Mouse (Mus musculus) layer of hippocampus, adult 9-11 months (tissue): ENCODE data around the gene Pltp.

ENCODE experiments used
- DNase-seq: peaks from one replicate; pipeline ENCODE4 v3.0.0; 2022

Gene Pltp

DNA sequence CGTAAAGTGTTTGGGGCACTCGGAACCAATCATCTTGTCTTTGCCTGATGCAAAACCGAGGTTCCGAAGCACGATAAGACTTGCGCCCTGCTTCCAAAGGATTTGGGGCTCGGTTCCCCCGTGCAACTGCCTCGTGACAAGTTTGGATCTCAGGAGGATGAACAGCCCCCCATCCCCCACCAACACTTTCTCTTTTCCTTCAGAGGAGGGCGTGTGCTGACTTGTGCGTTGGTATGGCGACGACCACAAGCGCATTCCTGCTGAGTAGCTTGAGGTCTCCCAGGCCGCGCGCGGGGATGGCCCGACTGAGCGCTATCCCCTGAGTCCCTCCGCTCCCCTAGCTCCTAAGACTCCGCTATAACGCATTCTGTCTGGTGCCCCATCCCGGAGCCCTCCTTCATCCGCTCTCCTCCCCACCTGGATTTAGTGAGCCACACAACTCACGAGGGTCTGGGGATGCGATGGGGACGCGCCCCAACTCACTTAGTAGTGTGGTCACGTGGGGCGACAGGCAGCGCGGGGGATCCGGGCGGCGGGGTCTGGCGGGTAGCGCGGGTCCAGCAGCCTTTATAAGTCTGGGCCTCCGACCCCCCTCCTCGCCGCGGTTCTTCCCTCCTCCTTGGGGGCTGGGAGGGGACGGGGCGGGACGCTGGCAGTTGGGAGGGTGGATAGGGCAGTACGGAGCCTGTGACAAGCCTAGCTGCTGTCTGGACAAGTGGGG is at the start of gene Pltp:
Pltp (minus strand) TSS at position 611 of the 721 bp plus-strand sequence.
- DNase-seq, result no peak

DNA sequence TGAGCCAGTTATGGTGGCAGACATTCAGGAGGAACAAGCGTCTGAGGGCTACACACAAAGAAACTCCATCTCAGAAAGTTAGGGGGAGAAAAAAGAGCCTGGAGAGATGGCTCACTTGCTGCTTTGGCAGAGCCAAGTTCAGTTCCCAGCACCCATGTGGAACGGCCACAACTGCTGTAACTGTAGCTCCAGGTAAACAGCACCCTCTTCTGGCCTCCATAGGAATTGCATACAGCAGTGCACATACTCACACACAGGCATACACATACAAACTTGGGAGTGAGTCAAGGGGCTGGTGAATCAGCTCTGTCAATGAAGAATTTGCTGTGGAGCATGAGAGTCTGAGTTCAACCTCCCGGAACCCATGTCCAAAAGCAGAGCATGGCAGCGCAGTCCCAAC is 48.6 kb upstream of the Pltp start:
- DNase-seq, result no peak

DNA sequence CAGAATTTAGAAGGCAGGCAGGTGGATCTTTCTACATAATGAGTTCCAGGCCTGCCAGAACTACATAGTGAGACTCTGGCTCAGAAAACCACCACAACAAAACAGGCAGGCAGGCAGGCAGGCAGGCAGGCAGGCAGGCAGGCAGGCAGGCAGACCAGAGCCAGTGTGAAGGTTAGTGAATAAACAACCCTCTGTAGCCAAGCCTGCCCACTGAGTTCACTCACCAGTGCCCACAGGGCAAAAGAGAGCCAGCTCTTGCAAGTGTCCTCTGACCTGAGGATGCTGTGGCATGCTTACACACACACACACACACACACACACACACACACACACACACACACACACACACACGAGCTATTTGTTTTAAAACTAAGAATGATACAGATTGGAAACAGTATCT is 46.0 kb upstream of the Pltp start:
- no peak for DNase-seq

DNA sequence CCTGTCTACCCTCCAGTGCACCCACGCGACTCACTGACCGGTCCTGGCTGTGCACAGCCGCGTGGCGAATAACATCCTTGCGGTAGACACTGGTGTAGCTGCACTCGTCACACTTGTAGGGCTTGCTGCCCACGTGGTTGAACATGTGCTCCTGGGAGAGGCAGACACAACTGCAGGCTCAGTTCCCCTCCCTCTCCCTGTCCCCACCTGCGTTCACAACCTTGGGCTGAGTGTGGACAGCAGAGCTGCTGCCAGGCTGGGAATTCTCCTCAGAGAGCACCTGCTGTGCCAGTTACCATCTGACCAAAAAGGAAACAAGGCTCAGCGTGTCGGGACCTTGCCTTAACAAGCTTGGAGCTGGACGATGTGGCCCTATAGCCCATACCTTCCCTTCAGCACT is 43.9 kb upstream of the Pltp start:
- DNase-seq, result no peak

DNA sequence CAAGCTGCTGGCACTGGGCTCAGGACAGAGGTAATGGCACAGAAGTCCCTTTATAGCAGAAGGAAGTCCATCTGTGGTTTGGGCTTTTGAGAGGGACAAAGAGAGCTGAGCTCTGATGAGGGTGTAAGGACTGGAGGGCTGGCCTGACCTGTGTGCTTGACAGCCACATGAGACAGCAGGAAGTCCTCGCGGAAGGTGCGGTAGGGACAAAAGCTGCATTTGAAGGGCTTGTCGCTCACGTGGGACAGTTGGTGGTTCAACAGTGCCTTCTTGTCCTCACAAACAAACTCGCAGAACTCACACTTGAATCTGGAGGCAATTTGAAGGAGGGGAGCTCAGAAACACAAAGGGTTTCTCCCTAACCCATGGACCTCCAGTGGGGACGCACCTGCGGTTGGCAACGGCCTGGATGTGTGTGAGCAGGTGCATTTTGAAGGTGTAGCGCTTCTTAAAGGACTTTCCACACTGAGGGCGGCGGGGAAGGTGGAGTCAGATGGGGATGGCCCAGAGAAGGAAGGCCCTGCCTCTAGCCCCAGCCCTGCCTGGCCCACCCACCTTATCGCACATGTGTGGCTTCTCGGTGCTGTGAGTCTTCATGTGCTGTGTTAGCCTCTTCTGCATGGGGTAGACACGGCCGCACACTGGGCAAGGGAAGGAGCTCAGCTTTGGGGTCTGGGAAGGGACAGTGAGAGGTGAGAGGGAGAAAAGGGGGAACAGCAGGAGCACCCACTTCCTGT is 42.4 kb upstream of the Pltp start:
- DNase-seq, result no peak

DNA sequence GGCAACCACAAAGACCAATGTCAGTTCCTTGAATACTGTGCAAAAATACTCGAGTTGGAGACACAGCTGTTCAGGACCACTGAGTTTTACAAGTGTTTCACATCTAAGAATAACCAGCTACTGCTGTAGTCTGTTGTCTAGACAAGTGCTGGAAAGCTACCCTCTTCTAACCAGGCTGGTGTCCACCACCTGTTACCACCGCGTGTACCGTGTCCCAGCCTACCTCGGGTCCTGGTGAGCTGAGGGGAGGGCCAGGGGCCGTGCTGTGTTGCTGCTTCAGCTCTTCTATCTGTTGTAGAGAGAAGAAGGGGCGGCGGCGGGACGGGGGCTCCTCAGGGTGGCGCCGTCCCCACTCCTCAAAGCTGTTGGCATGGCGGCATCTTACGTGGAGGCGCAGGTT is 41.5 kb upstream of the Pltp start:
- no peak for DNase-seq

DNA sequence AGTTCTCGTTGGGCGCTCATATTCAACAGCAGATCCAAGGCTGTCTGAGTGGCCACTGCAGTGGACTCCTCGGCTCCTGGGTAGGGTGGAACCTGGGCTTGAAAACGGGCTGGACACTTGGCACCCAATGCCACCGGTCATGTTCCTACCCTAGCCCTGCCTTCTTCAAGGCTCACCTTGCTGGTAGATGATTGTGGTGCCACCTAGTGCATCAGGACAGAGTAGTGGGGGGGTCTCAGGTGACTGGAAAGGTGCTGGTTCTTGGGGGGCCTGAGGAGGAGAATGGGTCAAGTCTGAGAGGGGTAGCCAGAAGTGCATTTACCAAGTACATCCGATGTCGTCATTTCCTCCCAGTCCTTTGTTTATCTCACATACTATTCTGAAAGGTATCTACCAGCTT is 40.5 kb upstream of the Pltp start:
- DNase-seq, result no peak

DNA sequence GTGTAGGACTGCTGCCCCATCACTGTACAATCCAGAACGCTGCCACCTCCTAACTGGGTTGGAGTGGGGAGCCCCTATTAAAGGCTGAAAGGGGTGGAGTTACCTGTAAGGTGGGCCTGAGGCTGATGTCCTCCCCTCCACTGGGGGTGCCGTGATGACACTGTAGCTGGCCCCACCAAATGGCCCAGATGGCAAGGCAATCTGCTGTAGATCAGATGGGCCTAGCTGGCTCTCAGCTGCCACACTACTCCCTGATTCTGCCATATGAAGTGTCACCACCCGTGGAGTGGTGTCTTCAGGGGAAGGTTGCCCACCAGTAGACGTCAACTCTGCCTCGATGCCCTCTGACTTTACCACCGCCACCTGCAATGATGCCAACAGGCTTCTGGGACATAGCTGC is 38.4 kb upstream of the Pltp start:
- no peak for DNase-seq

DNA sequence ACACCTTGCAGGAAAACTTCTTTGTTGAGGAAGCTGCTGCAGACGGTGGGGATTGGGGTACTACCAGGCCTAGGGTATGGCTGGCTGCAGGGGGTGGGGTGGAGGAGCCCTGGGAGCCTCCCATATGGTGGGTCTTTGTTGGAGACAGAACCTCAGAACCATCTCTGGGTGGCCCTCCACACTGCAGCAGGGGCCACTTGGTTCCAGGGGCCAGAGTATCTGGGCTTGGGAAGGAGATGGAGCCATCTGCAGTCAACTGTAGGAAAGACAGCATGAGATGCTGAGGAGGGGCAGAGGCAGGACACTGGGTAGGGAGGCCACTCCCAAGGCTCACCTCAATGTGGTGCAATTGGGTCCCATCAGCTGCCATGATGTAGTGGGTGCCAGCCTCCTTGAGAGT is 37.1 kb upstream of the Pltp start:
- DNase-seq, result no peak

DNA sequence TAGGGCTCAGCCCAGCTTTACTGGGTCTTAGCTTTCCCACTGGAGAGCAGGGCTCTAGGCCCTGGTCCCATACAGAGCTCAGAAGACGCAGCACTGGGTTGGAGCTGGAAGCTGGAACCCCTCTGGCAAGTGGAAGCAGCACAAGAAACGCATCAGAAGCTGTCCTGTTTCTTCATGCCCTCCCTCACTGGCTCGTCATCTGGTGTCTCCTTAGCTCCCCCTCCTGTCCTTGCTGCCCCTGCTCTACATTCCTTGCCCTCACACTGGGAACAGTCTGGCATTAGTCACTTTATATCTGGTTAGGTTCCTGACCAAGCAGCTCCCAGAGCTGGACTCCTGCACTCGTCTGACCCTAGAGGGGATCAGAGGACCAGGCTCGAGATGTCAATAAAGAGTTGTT is 36.5 kb upstream of the Pltp start:
- DNase-seq, result no peak

DNA sequence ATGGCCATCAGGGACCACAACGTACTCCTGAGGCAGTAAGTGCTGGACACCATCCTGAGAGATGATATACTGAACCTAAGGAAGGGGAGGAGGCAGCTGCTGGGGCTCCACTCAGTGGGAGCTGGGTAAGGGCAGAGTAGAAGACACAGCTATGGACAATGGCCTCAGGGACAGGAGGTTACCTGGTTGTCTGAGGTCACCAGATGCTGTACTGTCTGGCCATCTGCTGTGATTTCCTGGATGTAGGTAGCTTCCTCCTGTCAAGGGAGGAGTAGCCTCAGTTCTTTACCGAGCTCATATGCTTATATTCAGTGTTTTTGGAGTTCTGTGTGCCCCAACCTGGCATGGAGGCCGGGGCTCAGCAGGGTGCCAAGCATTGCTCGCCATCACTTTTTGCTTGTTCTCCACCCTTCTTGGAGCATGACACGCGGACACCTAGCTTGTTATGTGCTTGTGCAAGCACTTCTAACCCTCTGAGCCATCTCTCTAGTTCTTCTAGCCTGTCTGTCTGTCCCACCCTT is 35.2 kb upstream of the Pltp start:
- DNase-seq, result no peak

DNA sequence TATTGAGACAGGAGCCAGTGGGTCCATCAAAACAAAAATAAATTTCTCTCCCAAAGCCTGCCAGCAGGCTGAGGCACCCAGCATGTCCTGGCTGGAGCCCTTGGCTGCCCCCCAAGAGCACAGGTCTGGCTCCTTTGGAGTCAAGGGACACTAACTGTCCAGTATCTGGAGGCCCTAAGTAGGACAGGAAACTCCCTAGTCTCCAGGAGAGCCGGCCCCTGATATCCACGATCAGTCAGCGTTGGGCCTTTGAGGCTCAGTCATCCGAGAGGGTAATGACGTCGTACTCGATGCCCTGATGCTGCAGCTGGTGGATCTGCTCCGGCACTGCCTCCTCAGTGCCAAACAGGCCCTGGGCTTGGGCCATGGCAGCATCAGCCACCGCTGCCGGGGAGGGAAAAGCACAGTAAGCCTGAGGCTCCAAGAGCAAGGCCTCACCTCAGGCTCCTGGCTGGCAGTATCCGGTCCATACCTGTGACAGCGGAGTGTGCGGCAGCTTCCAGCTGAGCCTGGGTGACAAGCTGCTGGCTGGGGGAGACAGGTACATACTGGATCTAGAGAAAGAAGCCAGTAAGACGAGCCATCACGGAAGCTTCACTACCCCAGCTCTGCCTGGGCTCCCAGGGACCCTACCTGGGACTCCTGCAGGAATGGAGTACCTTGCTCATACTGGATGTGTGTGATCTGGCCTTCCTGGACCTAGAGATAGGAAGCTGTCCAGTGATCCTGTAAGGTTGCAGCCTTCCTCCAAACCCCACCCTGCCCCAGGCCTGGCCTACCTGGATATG is 34.6 kb upstream of the Pltp start:
- DNase-seq, result no peak

DNA sequence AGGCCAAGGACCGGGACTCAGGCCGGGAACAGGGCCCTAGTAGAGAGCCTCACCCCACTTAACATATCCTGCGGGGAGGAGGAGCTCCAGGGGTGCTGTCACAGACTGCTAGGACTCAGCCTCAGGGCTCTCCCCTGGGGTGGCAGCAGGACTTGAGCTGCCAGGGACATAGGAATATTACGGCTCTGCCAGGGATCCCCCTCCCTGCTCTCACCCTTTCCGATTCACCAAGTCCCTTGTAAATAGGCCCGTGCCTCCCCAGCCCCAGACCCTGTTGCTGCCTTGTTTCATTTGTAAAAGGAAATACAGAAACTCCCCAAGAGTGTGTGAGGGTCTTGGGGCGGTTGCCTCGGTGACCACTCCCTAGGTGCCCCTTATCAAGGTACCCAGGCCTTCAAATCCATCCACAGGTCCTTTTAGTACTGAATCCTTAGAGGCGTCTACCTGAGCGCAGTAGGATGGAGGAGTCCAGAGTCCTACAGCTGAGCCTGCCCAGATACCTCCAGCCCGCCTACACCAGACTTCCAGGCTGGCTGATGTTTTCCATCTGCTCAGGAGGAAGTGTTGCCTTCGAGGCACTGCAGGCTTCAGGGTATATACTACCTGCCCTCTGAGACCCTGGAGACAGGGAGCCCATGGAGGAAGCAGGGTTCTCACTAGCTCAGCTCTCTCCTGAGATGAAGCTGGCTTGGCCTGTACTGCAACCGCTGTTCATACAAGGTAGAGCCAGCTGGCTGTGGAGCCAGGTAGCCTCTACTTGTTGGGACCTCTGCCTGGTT is 33.7 kb upstream of the Pltp start:
- no peak for DNase-seq

DNA sequence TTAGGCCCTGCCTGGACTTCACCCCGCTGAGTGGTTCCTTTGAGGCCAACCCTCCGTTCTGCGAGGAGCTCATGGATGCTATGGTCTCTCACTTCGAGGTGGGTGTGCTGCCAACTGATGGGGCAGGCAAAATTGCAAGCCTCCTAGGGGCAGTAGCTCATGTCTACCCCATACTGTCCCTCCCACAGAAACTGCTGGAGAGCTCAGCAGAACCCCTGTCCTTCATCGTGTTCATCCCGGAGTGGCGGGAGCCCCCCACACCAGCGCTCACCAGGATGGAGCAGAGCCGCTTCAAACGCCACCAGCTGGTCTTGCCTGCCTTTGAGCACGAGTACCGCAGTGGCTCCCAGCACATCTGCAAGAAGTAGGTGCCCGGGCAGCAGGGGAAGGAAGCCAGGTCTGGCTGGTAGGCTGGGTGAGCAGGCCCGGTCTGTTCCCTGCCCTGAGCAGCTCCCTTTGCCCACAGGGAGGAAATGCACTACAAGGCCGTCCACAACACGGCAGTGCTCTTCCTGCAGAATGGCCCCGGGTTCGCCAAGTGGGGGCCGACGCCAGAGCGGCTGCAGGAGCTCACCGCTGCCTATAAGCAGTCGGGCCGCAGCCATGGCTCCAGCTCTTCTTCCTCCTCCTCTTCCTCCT is 33.0 kb upstream of the Pltp start:
- DNase-seq, result no peak

DNA sequence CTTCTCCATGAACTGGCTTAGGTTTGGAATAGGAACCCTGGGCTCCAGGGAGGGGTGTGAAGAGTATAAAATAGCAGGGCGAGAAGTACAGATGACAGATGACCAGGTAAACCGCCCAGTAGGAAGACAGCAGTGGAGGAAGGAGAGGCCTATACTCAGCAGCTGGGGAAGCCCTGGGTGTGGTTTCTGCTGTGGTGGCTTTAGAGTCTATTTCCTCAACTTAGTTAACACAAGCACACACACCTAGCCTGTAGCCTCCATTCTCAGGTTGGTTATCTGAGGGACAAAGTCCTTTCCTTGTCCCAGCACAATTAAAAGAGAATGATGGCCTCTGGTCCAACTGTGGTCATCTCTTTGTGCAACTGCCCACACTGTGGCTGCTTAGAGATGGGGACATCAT is 32.4 kb upstream of the Pltp start:
- no peak for DNase-seq

DNA sequence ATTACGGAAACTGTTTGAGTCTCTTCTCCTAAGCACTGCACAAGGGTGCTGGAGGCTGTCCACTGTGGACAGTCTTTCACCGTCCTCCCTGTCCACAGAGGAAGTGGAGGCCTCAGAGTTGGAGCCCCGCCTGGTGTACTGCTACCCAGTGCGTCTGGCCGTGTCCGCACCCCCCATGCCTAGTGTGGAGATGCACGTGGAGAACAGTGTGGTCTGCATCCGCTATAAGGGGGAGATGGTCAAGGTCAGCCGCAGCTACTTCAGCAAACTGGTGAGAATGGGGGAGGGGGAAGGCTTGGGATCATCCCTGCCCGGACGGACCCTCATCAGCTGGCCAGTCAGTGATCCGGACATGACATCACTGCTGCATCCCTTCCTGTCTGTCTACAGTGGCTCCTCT is 31.5 kb upstream of the Pltp start:
- no peak for DNase-seq

DNA sequence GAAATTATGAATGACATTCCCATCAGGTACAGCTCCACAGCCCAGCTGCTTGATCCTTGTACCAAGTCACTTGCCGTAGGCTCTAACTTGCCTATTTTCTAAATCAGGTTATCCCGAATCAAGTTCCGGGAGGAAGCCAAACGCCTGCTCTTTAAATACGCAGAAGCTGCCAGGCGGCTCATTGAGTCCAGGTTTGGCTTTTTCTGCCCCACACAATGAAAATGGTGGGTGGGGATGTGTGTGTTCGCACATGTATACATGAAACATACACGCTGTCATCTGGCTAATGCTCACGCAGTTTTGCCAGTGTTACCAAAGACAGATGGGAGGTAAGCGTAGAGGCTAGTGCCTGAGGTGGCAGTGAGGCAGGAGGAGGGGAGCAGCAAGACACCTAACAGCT is 29.1 kb upstream of the Pltp start:
- no peak for DNase-seq

DNA sequence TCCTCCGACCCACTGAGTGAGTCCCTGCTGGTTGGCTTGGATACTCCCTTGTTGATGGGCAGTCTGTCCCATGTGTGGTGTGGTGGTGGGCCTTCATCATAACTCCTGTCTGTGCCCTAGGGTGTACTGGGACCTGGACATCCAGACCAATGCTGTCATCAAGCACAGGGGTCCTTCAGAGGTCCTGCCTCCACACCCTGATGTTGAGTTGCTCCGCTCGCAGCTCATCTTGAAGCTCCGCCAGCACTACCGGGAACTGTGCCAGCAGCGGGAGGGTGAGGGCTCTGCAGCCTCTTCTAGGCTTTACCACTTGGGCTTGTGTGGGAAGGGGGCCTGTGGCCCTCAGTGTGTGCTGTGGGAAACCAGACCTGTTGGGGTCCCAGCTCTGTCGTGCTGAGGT is 28.3 kb upstream of the Pltp start:
- DNase-seq, result peak; percentile 74

DNA sequence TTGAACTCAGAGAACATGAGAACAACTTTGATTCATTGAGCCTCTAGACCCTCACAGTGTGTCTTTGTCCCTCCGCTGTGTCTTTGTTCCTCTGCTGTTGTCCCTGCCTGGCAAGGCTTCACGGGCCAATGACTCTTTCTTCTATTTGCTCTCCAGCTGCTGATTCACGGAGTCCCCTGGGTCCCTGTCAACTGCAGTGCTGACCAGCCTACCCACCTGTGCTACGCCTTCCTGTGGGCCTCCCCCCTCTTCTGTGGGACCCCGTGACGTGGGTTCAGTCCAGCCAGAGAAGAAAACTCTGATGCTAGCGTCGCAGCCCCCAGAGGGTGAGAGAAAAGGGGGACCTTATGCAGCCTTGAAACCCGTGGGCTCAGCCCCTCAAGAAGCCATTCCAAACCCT is 25.1 kb upstream of the Pltp start:
- no peak for DNase-seq

DNA sequence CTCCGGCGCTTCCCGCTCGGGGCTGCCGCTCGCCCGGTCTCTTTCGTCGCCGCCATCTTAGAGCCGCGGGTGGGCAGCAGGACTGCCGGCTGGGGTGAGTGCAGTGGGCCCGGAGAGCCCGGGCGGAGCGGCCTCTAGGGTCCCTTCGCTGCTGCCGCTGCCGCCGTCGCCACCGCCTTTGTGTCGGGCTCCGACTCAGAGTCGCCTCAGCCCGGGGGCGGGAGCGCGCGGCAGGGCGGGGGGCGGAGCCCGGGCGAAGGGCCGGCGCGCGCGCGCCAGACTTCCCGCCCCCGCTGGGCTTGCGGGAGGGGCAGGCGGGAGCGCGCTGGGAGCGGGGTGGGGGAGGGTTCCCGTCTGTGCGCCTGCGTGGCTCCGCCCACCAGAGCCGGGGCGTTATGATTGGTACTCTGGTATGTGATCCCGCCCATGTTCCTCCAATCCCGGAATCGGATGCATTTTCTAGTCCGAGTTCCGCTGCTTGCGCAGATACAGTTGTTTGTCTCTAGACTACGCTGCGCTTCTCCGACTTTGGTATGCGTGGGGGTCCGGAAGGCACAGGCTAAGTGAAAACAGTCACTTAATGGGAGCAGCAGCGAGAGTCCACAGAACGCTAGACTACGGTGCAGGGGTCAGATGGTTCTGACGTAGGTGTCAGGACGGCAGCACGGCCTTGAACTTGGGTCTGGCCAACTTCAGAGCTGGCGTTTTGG is 22.2 kb upstream of the Pltp start:
- peak; percentile 96 for DNase-seq

DNA sequence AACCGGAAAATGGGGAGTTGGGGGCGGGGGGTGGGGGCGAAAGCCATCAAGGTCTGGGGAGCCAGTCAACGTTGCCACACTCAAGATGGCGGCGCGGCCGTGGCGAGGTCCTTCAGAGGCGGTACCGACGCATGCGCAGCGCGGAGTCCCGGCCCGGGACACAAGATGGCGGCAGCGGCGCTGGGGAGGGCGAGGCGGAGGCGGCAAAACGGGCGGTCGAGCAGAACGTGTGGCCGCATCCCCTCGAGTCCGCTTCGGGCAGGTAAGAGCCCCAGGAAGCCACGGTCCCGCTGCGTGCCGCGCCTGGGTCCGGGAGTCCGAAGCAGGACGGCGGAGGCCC is 21.7 kb upstream of the Pltp start, which contains the start of gene Pcif1:
Pcif1 (plus strand) TSS at position 77 of the 340 bp plus-strand sequence.
- DNase-seq, result peak; percentile 89
